Mouse (Mus musculus) embryonic facial prominence, embryonic 15.5 days (tissue): ENCODE measurements around the gene Spsb2. TPM values are rescaled to one million over a fixed set of nuclear protein-coding genes. Genes with fewer than 3 reads are reported as not detected.
A peak's percentile ranks its signal among the peaks of the same experiment; 100 is the strongest.

Source experiments
- ATAC-seq: fragments of 200-750 bp; cut with Nextera tagmentation; 2 replicates; pipeline ENCODE4 v1.8.0; 2017; ENCODE audit warnings: low read depth, moderate TSS enrichment; ENCODE audit not compliant: insufficient number of reproducible peaks, low FRiP score, low TSS enrichment
- H3K27ac ChIP-seq: fragments of 300-500 bp; sonication (generic); replicated peaks from 2 replicates; pipeline ENCODE4 v1.5.1; 2015; ENCODE audit warnings: mild to moderate bottlenecking, inconsistent platforms
- H3K27me3 ChIP-seq: fragments of 300-500 bp; sonication (generic); 2 replicates; pipeline ENCODE4 v1.6.1; 2015; ENCODE audit warnings: inconsistent platforms
- H3K36me3 ChIP-seq: fragments of 300-500 bp; sonication (generic); 2 replicates; pipeline ENCODE4 v1.6.1; 2015; ENCODE audit warnings: mild to moderate bottlenecking, inconsistent platforms
- H3K4me1 ChIP-seq: fragments of 300-500 bp; sonication (generic); 2 replicates; pipeline ENCODE4 v1.6.1; 2015; ENCODE audit warnings: inconsistent platforms
- H3K4me2 ChIP-seq: fragments of 300-500 bp; sonication (generic); replicated peaks from 2 replicates; pipeline ENCODE4 v1.6.1; 2015; ENCODE audit warnings: mild to moderate bottlenecking, inconsistent platforms
- H3K4me3 ChIP-seq: fragments of 300-500 bp; sonication (generic); replicated peaks from 2 replicates; pipeline ENCODE4 v1.5.1; 2015; ENCODE audit warnings: mild to moderate bottlenecking, inconsistent platforms
- H3K9ac ChIP-seq: fragments of 300-500 bp; sonication (generic); 2 replicates; pipeline ENCODE4 v1.6.1; 2015; ENCODE audit warnings: inconsistent platforms
- H3K9me3 ChIP-seq: fragments of 300-500 bp; sonication (generic); replicated peaks from 2 replicates; pipeline ENCODE4 v1.6.1; 2016; ENCODE audit warnings: inconsistent platforms
- WGBS: fragments of 180-500 bp; shearing (Covaris S2); methylation state at CpG from one replicate; pipeline ENCODE4 v1.1.7; 2015; 5-methylcytosine and 5-hydroxymethylcytosine counted together
- polyA plus RNA-seq: library from polyadenylated mRNA; unstranded; fragments of >200 nt; fragmentation: Nextera tagmentation; extraction: Ambion mirVana; gene quantifications from 2 replicates; pipeline ENCODE4 v1.2.1, GENCODE M21; 2015

Spsb2 gene
- polyA plus RNA-seq, 1 experiment from 2014 or later: 16.4 TPM

- peaks cover 21% of the 10 kb centered on the region for H3K4me1 ChIP-seq
- H3K9me3 ChIP-seq: no peaks in the 10 kb centered on the region
- H3K36me3 ChIP-seq: peaks cover 20% of the 10 kb centered on the region
- peak overlapping the region; percentile 13; the same call in 1 of the 2 replicates for H3K9ac ChIP-seq
- no peak overlapping the region for H3K4me3 ChIP-seq
- no peak overlapping the region for H3K27ac ChIP-seq
- no peak overlapping the region for H3K4me2 ChIP-seq
- H3K27me3 ChIP-seq: no peaks in the 10 kb centered on the region
- no peak for ATAC-seq
- 42% methylated on average over 10 of the region's 10 CpGs for WGBS
Measured at GRCm38 (mm10) chr6:124835531-124835930, 27.1 kb downstream of the Spsb2 start.

GRCm38 (mm10) chr6:124836411-124836810 is 27.9 kb downstream of the Spsb2 start:
- no peak for ATAC-seq
- Histone ChIP-seq H3K4me3 (no peak overlapping the region), H3K9ac (no peak overlapping the region), H3K4me1 (peaks cover 13% of the 10 kb centered on the region), H3K36me3 (peaks cover 22% of the 10 kb centered on the region), H3K4me2 (no peak overlapping the region), H3K27me3 (no peaks in the 10 kb centered on the region), H3K9me3 (no peaks in the 10 kb centered on the region), H3K27ac (no peak overlapping the region)
- WGBS: 66% methylated on average over 7 of the region's 7 CpGs

- H3K4me1 ChIP-seq: peaks cover 6% of the 10 kb centered on the region
- no peaks in the 10 kb centered on the region for H3K9me3 ChIP-seq
- no peak overlapping the region for H3K4me3 ChIP-seq
- H3K4me2 ChIP-seq: 0 out of 2 replicates have a peak overlapping the region, but pooled peaks have one; percentile 12
- H3K27ac ChIP-seq: no peak overlapping the region
- H3K9ac ChIP-seq: no peak overlapping the region
- 12% methylated on average over 8 of the region's 8 CpGs for WGBS
- no peak for ATAC-seq
- H3K36me3 ChIP-seq: peaks cover 20% of the 10 kb centered on the region; the same call in 1 of the 2 replicates
- no peaks in the 10 kb centered on the region for H3K27me3 ChIP-seq
Measured at GRCm38 (mm10) chr6:124839805-124840204, 31.3 kb downstream of the Spsb2 start.

GRCm38 (mm10) chr6:124840241-124841167 is 32.0 kb downstream of the Spsb2 start, which contains the start of gene Gnb3:
Gene Gnb3, minus strand, starts transcription at chr6:124840275.
- H3K36me3 ChIP-seq: peaks cover 27% of the 10 kb centered on the region; the same call in 1 of the 2 replicates
- no peak within 1 kb of the TSS for H3K27ac ChIP-seq
- peak; percentile 18; the same call in 1 of the 2 replicates for ATAC-seq
- no peak within 1 kb of the TSS for H3K4me3 ChIP-seq
- H3K9me3 ChIP-seq: no peaks in the 10 kb centered on the region
- no peaks in the 10 kb centered on the region for H3K27me3 ChIP-seq
- H3K4me2 ChIP-seq: 0 out of 2 replicates have a peak within 1 kb of the TSS, but pooled peaks have one; percentile 12
- no peak within 1 kb of the TSS for H3K9ac ChIP-seq
- H3K4me1 ChIP-seq: peaks cover 6% of the 10 kb centered on the region
- 26% methylated on average over 15 of the region's 15 CpGs for WGBS

- peak; percentile 64; the same call in 1 of the 2 replicates for ATAC-seq
- Histone ChIP-seq H3K4me2 (no peak overlapping the region), H3K4me3 (no peak overlapping the region), H3K4me1 (0 out of 2 replicates have a peak, but pooled peaks cover 3% of the 10 kb centered on the region), H3K36me3 (peaks cover 44% of the 10 kb centered on the region), H3K27me3 (no peaks in the 10 kb centered on the region), H3K27ac (no peak overlapping the region), H3K9ac (no peak overlapping the region), H3K9me3 (no peaks in the 10 kb centered on the region)
- WGBS: 9% methylated on average over 9 of the region's 9 CpGs
Measured at GRCm38 (mm10) chr6:124847305-124847704, 38.8 kb downstream of the Spsb2 start.

GRCm38 (mm10) chr6:124850535-124850934 is 42.1 kb downstream of the Spsb2 start:
- H3K27ac ChIP-seq: no peak overlapping the region
- no peak overlapping the region for H3K4me3 ChIP-seq
- H3K9ac ChIP-seq: no peak overlapping the region
- 63% methylated on average over 8 of the region's 8 CpGs for WGBS
- H3K4me1 ChIP-seq: 0 out of 2 replicates have a peak, but pooled peaks cover 3% of the 10 kb centered on the region
- H3K4me2 ChIP-seq: no peak overlapping the region
- H3K9me3 ChIP-seq: no peaks in the 10 kb centered on the region
- H3K36me3 ChIP-seq: peaks cover 49% of the 10 kb centered on the region
- no peak for ATAC-seq
- no peaks in the 10 kb centered on the region for H3K27me3 ChIP-seq

- H3K27ac ChIP-seq: 0 out of 2 replicates have a peak overlapping the region, but pooled peaks have one; percentile 4
Measured at GRCm38 (mm10) chr6:124854647-124855046, 46.2 kb downstream of the Spsb2 start.

GRCm38 (mm10) chr6:124856321-124856720 is 47.9 kb downstream of the Spsb2 start:
- peaks cover 34% of the 10 kb centered on the region for H3K36me3 ChIP-seq
- peak overlapping the region; percentile 98 for H3K27ac ChIP-seq
- peak; percentile 68 for ATAC-seq
- H3K9me3 ChIP-seq: no peaks in the 10 kb centered on the region
- H3K4me3 ChIP-seq: peak overlapping the region; percentile 85
- WGBS: 2% methylated on average over 14 of the region's 14 CpGs
- H3K4me2 ChIP-seq: peak overlapping the region; percentile 76
- peak overlapping the region; percentile 94 for H3K9ac ChIP-seq
- no peaks in the 10 kb centered on the region for H3K27me3 ChIP-seq
- peaks cover 41% of the 10 kb centered on the region for H3K4me1 ChIP-seq

More at GRCm38 (mm10) chr6:124854647-124855046, 46.2 kb downstream of the Spsb2 start:
- Histone ChIP-seq H3K27me3 (no peaks in the 10 kb centered on the region), H3K9me3 (no peaks in the 10 kb centered on the region), H3K4me2 (no peak overlapping the region), H3K4me3 (no peak overlapping the region), H3K36me3 (peaks cover 42% of the 10 kb centered on the region), H3K4me1 (peaks cover 30% of the 10 kb centered on the region), H3K9ac (no peak overlapping the region)
- WGBS: 73% methylated on average over 12 of the region's 12 CpGs
- ATAC-seq: no peak

- peaks cover 49% of the 10 kb centered on the region for H3K4me1 ChIP-seq
- peak; percentile 86 for ATAC-seq
- no peaks in the 10 kb centered on the region for H3K27me3 ChIP-seq
- H3K27ac ChIP-seq: peak within 1 kb of the TSS; percentile 98
- H3K36me3 ChIP-seq: peaks cover 26% of the 10 kb centered on the region
- peak within 1 kb of the TSS; percentile 85 for H3K4me3 ChIP-seq
- peak within 1 kb of the TSS; percentile 94 for H3K9ac ChIP-seq
- WGBS: under 1% methylated on average over 86 of the region's 86 CpGs
- H3K9me3 ChIP-seq: no peaks in the 10 kb centered on the region
- peak within 1 kb of the TSS; percentile 76 for H3K4me2 ChIP-seq
Measured at GRCm38 (mm10) chr6:124856916-124857839, 48.7 kb downstream of the Spsb2 start, which contains the start of gene P3h3. Gene P3h3, minus strand, starts transcription at chr6:124857752.

- Histone ChIP-seq H3K27me3 (no peaks in the 10 kb centered on the region; the same call in 1 of the 2 replicates), H3K4me3 (peak overlapping the region; percentile 85), H3K4me2 (peak overlapping the region; percentile 76), H3K9ac (peak overlapping the region; percentile 21; the same call in 1 of the 2 replicates), H3K36me3 (peaks cover 18% of the 10 kb centered on the region), H3K4me1 (peaks cover 57% of the 10 kb centered on the region), H3K9me3 (no peaks in the 10 kb centered on the region), H3K27ac (peak overlapping the region; percentile 98)
- WGBS: 21% methylated on average over 26 of the region's 26 CpGs
- ATAC-seq: no peak
Measured at GRCm38 (mm10) chr6:124857840-124858530, 49.5 kb downstream of the Spsb2 start.
